Mouse (Mus musculus) 3T3-L1 (cell line): Measurements from ENCODE around the gene Efcab6.
A peak's percentile ranks its signal among the peaks of the same experiment; 100 is the strongest.
"Not testable (repeated sequence)": the region's sequence is repeated elsewhere in the genome, so short reads cannot be mapped to it uniquely, and the experiment has no call there.

Source experiments
- DNase-seq: peaks from one replicate; pipeline ENCODE4 v3.0.0-alpha.2; 2015; ENCODE audit warnings: low read depth, low spot score

Gene Efcab6

GRCm38 (mm10) chr15:84065140-84065539 is at the start of gene Efcab6:
TSS of gene Efcab6 (minus strand) at chr15:84065379.
- no peak for DNase-seq

DNA sequence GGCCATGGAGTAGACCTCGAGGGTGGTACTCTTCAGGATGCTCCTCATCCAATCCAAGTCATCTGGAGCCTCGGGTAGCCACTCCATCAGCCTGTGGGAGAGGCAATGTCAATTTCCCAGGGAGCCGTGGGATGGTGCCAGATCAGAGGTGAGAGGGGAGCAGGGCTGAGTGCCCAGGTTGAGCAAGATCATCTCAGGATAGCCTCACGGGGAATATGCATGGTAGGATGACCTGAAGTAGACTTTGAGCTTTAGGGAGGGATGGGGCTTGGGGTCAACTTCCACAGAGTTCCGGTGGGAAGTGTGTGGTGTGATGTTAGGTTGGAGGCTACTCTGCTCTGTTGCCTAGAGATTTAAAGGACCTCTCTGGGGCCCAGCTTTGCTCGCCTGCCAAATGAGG is 48.7 kb upstream of the Efcab6 start:
- no peak for DNase-seq

DNA sequence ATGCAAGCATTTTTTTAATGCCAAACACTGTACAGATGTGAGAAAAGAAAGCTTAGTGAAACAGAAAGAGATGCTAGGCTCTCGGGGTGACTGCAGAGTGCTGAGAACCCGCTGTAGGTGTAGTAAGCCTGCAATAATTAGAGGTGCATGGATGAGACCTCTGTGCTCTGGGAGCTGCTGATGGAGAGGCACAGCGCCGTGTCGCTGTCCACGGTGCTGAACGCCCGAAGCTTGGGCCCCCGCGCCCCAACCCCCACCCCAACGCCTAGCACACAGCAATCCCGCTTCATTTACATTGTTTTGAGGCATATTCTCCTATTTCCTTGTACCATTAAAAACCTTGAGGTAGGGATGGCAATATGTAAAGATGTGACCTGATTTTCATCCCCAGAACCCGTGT is 43.7 kb upstream of the Efcab6 start:
- peak; percentile 4 for DNase-seq

- DNase-seq, result no peak
Observed at GRCm38 (mm10) chr15:84105924-84106500, 40.8 kb upstream of the Efcab6 start.

DNA sequence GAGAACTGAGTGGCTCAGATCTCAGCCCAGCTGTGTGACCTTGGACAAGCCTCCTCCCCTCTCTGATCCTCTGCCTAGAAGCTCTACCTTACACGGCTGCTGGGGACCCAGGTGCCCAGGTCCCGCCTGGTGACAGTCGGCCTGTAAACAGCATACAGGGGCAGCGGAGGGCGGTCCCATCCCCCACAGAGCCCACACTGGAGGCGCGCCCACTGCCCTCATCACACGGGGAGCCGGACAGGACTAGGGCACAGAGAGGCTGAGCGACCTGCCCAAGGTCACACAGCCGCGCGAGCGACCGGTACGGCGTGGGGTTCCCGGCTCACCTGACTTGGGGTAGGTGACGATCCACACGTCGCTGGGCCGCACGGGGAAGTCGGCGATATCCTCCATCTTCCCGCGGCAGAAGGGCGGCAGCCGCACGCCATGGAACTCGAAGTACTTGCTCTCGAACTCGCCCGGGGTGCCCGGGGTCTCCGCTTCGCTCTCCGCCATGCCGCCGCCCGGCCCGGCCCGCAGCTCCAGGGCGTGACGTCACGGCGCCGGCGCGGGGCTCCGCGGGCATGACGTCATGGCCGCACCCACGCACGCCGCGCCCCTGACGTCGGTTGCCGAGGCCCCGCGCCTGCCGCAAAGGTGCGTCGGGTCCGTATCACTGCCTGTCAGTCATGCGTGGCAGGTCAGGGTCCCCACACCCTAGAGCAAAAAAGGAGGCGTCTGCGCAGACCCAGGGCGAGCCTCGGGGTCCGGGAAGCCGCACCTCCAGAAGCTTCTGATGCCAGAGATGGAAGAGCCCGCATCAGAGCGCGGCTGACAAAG is 40.1 kb upstream of the Efcab6 start, which contains the start of gene Sult4a1:
Gene Sult4a1, minus strand, starts transcription at position 650 of the 819 bp plus-strand sequence.
- DNase-seq, result no peak

GRCm38 (mm10) chr15:84104626-84105025 is 39.4 kb upstream of the Efcab6 start:
- DNase-seq, result no peak

GRCm38 (mm10) chr15:84097536-84097935 is 32.4 kb upstream of the Efcab6 start:
- not testable (repeated sequence) for DNase-seq

DNA sequence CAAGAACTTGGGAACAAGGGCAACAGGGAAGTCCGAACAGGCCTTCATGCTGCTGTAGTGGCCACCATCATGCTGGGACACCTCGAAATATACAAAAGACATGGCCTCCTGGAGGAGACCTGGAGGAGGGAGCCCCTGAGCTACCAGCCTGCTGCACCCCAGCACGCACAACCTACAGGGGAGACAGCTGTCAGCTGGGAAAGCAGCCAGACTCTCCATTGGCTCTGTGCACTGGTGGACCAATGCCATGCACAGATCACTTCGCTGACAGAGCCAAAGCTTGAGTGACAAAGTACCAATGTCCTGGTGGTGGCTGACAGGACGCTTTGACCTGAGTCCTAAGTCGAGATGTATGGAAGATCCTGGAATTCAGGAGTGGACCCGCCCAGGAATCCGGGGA is 30.9 kb upstream of the Efcab6 start:
- no peak for DNase-seq

- no peak for DNase-seq
Observed at GRCm38 (mm10) chr15:84094921-84095320, 29.7 kb upstream of the Efcab6 start.

- no peak for DNase-seq
Observed at GRCm38 (mm10) chr15:84086775-84087174, 21.6 kb upstream of the Efcab6 start.

GRCm38 (mm10) chr15:84086364-84086763 is 21.2 kb upstream of the Efcab6 start:
- no peak for DNase-seq

DNA sequence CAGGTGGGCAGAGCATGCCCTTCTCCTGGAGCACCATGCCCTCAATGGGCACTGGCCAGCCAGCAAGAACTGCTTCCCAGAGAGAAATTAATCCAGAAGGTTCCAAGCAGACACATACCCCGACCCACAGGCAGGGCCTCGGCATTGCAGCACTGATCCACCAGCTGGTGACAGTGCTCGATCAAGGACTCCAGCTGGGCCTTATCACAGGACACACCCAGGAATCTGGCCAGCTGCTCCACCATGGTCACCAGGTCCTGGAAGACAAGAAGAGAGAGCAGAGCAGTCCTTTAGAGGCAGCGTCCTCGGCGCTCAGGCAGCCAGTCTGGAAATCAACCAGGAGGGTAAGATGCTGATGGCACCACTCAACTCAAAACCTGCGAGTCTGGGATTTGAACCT is 14.9 kb upstream of the Efcab6 start:
- no peak for DNase-seq

DNA sequence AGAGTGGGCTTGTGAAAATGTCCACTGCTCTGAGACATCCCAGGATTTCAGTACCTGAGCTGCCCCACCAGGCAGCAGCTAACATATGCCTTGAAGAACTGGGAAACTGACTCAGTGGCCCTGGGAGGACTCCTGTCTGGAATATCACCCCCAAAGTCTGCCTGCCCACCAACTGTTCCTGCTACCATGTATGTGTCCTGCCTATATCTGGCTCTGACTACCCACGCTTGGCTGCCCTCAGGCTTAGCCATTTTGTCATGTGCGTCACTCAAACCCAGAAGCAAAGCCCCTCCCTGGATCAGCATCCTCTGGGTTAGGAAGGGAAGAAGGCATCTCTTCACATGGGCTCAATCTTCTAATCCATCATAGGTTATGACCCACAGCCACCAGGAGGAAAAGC is 14.3 kb upstream of the Efcab6 start:
- no peak for DNase-seq

- DNase-seq, result no peak
Observed at GRCm38 (mm10) chr15:84078667-84079066, 13.5 kb upstream of the Efcab6 start.

DNA sequence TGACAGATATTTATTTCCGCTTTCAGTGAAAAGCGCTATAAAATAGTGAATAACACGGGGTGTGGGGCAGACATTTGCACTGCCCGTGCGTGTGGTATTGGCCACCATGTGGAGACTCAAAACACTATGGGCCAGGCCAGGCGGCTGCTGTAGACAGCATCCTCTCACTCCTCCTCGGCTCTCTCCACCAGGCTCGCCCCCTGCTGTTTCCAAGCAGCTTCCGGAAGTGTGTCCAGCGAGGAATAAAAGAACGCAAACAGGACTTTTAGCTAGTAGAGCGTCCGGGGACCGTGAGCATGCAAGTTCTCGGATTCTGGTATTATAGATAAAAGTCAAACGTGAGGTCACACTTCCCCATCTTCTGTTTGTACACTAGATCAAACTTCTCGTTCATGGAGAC is 12.0 kb upstream of the Efcab6 start:
- DNase-seq, result no peak

DNA sequence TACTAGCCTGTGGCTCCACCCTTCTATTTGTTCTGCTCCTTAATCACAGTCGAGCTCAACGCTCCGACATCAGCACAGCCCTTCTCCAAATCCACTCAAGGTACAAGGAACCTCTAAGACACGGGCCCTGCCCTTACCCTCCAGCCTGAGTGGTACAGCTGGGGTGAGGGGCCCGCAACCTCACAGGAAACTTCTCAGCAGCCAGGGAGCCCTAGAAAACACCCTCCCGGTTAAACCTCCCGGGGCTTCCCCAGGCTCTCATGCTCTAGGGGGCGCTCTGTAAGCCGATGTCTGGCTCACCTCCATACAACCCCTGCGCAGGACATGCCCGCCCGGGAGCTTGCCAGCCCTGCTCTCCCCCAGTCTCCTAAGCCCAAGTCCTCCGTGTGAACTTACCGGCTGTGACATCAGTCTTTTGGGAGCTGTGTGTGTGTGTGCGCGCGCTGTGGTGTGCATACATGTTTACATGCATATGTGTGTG is 9.6 kb upstream of the Efcab6 start:
- no peak for DNase-seq

DNA sequence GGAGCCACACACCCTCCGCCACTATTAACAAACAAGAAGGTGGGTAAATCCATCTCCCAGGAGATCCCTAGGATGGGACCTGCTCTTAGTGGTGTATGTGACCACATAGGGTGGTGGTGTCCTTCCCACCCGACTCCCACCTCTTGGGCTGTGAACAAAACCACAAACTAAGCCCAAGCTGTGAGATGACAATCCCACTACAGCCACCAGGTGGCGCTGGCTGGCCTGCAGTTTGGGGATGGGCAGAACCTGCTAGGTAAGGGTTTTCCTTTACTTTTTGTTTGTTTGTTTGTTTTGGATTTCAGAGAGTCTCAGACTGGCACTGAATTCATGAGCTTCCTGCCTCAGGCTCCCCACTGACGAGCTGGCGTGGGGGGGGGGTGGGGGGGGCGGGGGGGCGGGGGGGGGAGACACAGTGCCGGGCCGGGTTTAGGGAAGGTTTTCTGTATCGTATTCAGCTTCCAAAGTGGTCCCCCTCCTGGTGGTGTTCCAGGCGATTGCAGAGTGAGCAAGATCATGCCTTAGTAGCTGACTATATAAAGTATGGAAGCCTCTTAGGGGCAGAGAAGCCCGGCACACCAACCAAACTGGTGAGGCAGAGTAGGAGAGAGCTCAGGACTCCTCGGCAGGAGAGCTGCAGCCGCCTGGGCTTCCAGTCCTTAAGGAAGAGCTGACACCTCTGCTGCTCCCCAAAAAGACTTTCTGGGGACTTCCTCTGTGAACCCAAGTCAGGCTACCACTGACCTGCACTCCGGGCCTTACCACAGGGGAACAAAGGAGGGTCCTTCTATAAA is 8.9 kb upstream of the Efcab6 start:
- peak; percentile 62 for DNase-seq

- DNase-seq, result no peak
Observed at GRCm38 (mm10) chr15:84073058-84073457, 7.9 kb upstream of the Efcab6 start.

DNA sequence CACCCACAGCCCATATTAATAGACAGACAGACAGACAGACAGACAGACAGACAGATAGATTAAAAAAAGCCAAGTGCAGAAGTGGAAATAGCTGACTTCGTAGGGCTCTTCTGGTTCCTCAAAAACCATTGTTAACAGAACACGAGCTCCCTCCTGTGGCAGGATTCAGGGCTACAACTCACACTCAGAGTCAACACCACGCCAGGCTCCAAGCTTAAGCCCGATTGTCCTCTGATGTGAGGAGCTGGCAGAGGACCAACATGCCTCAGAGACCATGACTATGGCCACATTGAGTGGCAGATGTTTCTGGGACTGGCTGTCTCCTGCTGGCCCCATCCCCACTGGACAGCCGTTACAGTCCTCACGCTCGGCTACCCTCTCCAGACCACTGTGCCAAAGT is 7.0 kb upstream of the Efcab6 start:
- DNase-seq, result peak; percentile 57

- no peak for DNase-seq
Observed at GRCm38 (mm10) chr15:84070116-84070676, 5.0 kb upstream of the Efcab6 start.

- DNase-seq, result no peak
Observed at GRCm38 (mm10) chr15:84069455-84070050, 4.4 kb upstream of the Efcab6 start.

GRCm38 (mm10) chr15:84065701-84066100 is 522 bp upstream of the Efcab6 start:
- no peak for DNase-seq
